Comparison of ENCODE assay signal across 8 mouse cellular contexts in the genomic region with DNA sequence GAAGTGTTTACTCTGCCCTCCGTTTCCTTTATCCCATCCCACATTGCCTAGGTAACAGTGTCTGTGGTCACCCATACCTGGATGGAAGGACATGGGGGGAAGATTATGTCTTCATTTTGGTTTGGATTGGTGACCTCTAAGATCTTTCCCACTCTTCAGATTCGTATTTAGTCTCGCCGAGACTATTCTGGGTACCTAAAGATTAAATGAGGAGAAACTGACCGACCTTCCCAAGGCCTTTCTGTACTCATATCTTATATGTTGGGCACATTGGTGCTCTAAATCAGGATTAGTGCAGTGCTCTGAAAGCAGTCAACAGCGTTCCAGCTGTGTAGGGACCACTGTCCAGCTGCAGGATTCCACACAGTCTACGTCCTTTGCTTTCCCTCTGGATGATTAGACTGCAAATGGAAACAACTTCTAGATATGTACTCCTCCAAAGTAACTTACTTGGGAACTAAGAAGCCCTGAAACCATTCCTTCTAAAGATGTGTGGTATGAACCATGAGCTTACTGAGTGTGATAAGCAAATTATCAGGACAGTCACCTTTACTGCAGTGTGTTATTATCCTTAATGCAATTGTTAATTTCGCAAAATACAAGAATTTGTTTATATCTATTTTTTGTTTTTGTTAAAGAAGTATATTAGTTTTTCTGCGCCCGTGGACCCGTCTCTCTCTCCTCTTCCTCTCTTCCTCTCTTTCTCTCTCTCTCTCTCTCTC. TPM values are rescaled to one million over a fixed set of nuclear protein-coding genes. Genes with fewer than 3 reads are reported as not detected.
DNase-seq lines count a peak whose midpoint lies in the region; ATAC-seq and TF ChIP-seq lines count a peak whose summit lies in the region.

No protein-coding gene starts in this region.

- TF ChIP-seq POLR2A in liver, adult 2 months (IDR thresholded peaks at IDR 0.05; ENCODE audit: extremely low read depth, insufficient read depth, low read length) = no peak
- TF ChIP-seq POLR2A in cortical plate, adult 2 months (IDR thresholded peaks at IDR 0.05; ENCODE audit: extremely low read depth, insufficient read depth, low read length) = no peak

- H3K4me3 ChIP-seq in liver, adult 2 months (ENCODE audit: insufficient read depth, low read depth, low read length) = peak overlapping the region; percentile 52
- peak overlapping the region; percentile 52 for H3K4me3 ChIP-seq in cortical plate, adult 2 months (ENCODE audit: insufficient read depth, low read length)
- H3K4me3 ChIP-seq in hindbrain, embryonic 16.5 days (ENCODE audit: low read length) = peak overlapping the region; percentile 92

- ATAC-seq in hindbrain, embryonic 16.5 days = peak; percentile 27; the same call in 1 of the 2 replicates
- 0 out of 2 replicates have a peak, but pooled peaks have one; percentile 7 for ATAC-seq in monocyte, adult 5-6 weeks (replicated peaks; ENCODE audit: insufficient number of reproducible peaks, low FRiP score, low TSS enrichment, poor library complexity, severe bottlenecking)

- peaks cover 3% of the 10 kb centered on the region; the same call in 1 of the 2 replicates for H3K79me2 ChIP-seq in liver, adult 2 months (ENCODE audit: control insufficient read depth, insufficient read depth, low read length)

- 31% methylated on average over 11 of the region's 11 CpGs for WGBS in liver, adult 2 months
- WGBS in hindbrain, embryonic 16.5 days = 44% methylated on average over 11 of the region's 11 CpGs

- no peaks in the 10 kb centered on the region for H3K27me3 ChIP-seq in liver, adult 2 months (ENCODE audit: control insufficient read depth, insufficient read depth, low read length)
- no peaks in the 10 kb centered on the region for H3K27me3 ChIP-seq in hindbrain, embryonic 16.5 days (replicated peaks; ENCODE audit: control insufficient read depth, insufficient read depth, low read length)

- H3K27ac ChIP-seq in liver, adult 2 months (replicated peaks; ENCODE audit: insufficient read depth, low read depth, low read length) = peak overlapping the region; percentile 58
- H3K27ac ChIP-seq in cortical plate, adult 2 months (ENCODE audit: insufficient read depth, low read length) = peak overlapping the region; percentile 85
- peak overlapping the region; percentile 98 for H3K27ac ChIP-seq in hindbrain, embryonic 16.5 days (ENCODE audit: low read depth, low read length)

- peaks cover 2% of the 10 kb centered on the region; the same call in 1 of the 2 replicates for H3K4me1 ChIP-seq in liver, adult 2 months (ENCODE audit: control insufficient read depth, insufficient read depth, low read length)
- no peaks in the 10 kb centered on the region for H3K4me1 ChIP-seq in cortical plate, adult 2 months (ENCODE audit: control insufficient read depth, insufficient read depth, low read length)
- H3K4me1 ChIP-seq in hindbrain, embryonic 16.5 days (ENCODE audit: control insufficient read depth, insufficient read depth, low read depth, low read length) = peaks cover 11% of the 10 kb centered on the region

- H3K9me3 ChIP-seq in hindbrain, embryonic 16.5 days (ENCODE audit: control insufficient read depth, low read length) = no peaks in the 10 kb centered on the region

- peak overlapping the region; percentile 95 for H3K9ac ChIP-seq in liver, adult 2 months (ENCODE audit: low read depth, low read length)
- peak overlapping the region; percentile 100 for H3K9ac ChIP-seq in hindbrain, embryonic 16.5 days (ENCODE audit: low read depth, low read length)

- no peak for DNase-seq in liver, adult 2 months (ENCODE audit: extremely low read depth, low read depth, low spot score)
- DNase-seq in liver = no peak
- DNase-seq in cerebellum, postnatal 36 days = no peak
- DNase-seq in left cerebral cortex, adult 11 months (ENCODE audit: low spot score) = no peak
- no peak for DNase-seq in gastrocnemius, postnatal 4 days (ENCODE audit: low spot score in 2 of 2)

- no peak for TF ChIP-seq CTCF in liver, adult 2 months (IDR thresholded peaks at IDR 0.05; ENCODE audit: low read depth, low read length)
- no peak for TF ChIP-seq CTCF in cortical plate, adult 2 months (IDR thresholded peaks at IDR 0.05; ENCODE audit: extremely low read depth, insufficient read depth, low read length)

- no peaks in the 10 kb centered on the region for H3K36me3 ChIP-seq in liver, adult 2 months (ENCODE audit: control insufficient read depth, insufficient read depth, low read length)
- H3K36me3 ChIP-seq in hindbrain, embryonic 16.5 days (ENCODE audit: control insufficient read depth, insufficient read depth, low read length) = no peaks in the 10 kb centered on the region

- H3K4me2 ChIP-seq in hindbrain, embryonic 16.5 days (ENCODE audit: low read length) = peak overlapping the region; percentile 89

RNA-seq across cellular contexts. Expression of a gene that starts 0.9 kb away (rescaled TPM):
- total RNA-seq in liver, adult 2 months (2014; rRNA removed) = 8.9 and 16.2 TPM in 2 replicates
- polyA plus RNA-seq in liver, adult 2 months (2012; rRNA removed) = 4.5 and 4.6 TPM in 2 replicates
- 9.7 and 10.8 TPM in 2 replicates for polyA plus RNA-seq in cortical plate, adult 2 months (2012; rRNA removed)
- polyA plus RNA-seq in hindbrain, embryonic 16.5 days (2015; fragmentation: Nextera tagmentation; extraction: Ambion mirVana) = 2.2 and 4.2 TPM in 2 replicates
- total RNA-seq in monocyte, adult 5-6 weeks (2017) = 24.7 to 36.6 TPM (median 35.7 TPM) in 3 replicates
- 10 to 100 TPM; 13.7 to 14.4 TPM for total RNA-seq in gastrocnemius, postnatal 4 days (2021)

RNA-seq across cellular contexts. Expression of a gene that starts 13.1 kb away (rescaled TPM):
- total RNA-seq in liver, adult 2 months (2014; rRNA removed) = not detected in 2 replicates
- polyA plus RNA-seq in liver, adult 2 months (2012; rRNA removed) = not detected in 2 replicates
- polyA plus RNA-seq in cortical plate, adult 2 months (2012; rRNA removed) = 0.13 and 0.17 TPM in 2 replicates
- polyA plus RNA-seq in hindbrain, embryonic 16.5 days (2015; fragmentation: Nextera tagmentation; extraction: Ambion mirVana) = 0.89 and 1.2 TPM in 2 replicates
- not detected in 3 replicates for total RNA-seq in monocyte, adult 5-6 weeks (2017)
- not detected for total RNA-seq in gastrocnemius, postnatal 4 days (2021)

RNA-seq across cellular contexts. Expression of a gene that starts 38.9 kb away (rescaled TPM):
- total RNA-seq in liver, adult 2 months (2014; rRNA removed) = 19.9 and 21.9 TPM in 2 replicates
- 8.0 and 9.6 TPM in 2 replicates for polyA plus RNA-seq in liver, adult 2 months (2012; rRNA removed)
- 31.9 and 32.8 TPM in 2 replicates for polyA plus RNA-seq in cortical plate, adult 2 months (2012; rRNA removed)
- 25.1 and 26.4 TPM in 2 replicates for polyA plus RNA-seq in hindbrain, embryonic 16.5 days (2015; fragmentation: Nextera tagmentation; extraction: Ambion mirVana)
- total RNA-seq in monocyte, adult 5-6 weeks (2017) = 12.7 to 16.9 TPM (median 16.6 TPM) in 3 replicates
- total RNA-seq in gastrocnemius, postnatal 4 days (2021) = 10 to 100 TPM; 15.1 to 16.7 TPM
